Mouse (Mus musculus) testis, adult 2 months (tissue): ENCODE measurements at regions not wholly inside any gene's neighbourhood (a gene's known extent, or its start where the extent isn't known, plus 50 kb on each side); places are given as distances from the start of the nearest gene placed in this dataset.

Source experiments
- CTCF ChIP-seq: fragments of 200-500 bp; IDR thresholded peaks from 2 replicates; pipeline ENCODE4 v1.5.1; 2012; ENCODE audit warnings: low read depth, mild to moderate bottlenecking, inconsistent platforms, low read length, moderate library complexity; ENCODE audit not compliant: control insufficient read depth, insufficient read depth, insufficient replicate concordance
- POLR2A ChIP-seq: fragments of 200-500 bp; IDR thresholded peaks from 2 replicates; pipeline ENCODE4 v1.6.1; 2012; ENCODE audit warnings: low read depth, mild to moderate bottlenecking, inconsistent platforms, low read length, moderate library complexity; ENCODE audit not compliant: control insufficient read depth

DNA sequence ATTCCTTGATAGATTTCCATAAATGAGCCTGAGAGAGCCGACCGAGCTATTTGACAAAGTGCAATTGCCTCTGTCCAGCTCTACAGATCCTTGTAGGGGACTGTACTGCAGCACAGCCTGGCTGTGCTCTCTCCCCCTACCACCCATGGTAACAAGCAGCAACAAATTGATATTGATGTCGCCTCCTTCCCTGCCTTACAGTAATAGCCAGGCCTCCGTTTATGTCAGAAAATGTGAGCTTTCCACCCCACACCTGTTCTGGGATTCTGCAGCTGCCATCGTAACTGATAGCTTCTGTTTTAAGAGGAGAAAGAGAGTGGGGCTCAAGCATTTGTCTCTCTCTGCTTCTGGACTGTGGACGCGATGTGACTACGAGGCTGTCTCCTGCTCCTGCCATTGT is 432.6 kb downstream of the Fut8 start:
- TF ChIP-seq CTCF (no peak), POLR2A (no peak)
